Mouse (Mus musculus) liver, embryonic 12.5 days (tissue): ENCODE data around the gene Ctnnbip1. TPM values are rescaled to one million over a fixed set of nuclear protein-coding genes. Genes with fewer than 3 reads are reported as not detected.

ENCODE experiments used
- ATAC-seq: fragments of 200-750 bp; cut with Nextera tagmentation; 2 replicates; pipeline ENCODE4 v1.8.0; 2017; ENCODE audit warnings: moderate number of reproducible peaks, mild to moderate bottlenecking, moderate library complexity
- H3K27ac ChIP-seq: fragments of 300-500 bp; sonication (generic); 2 replicates; pipeline ENCODE4 v1.5.1; 2016; ENCODE audit warnings: mild to moderate bottlenecking
- H3K27me3 ChIP-seq: fragments of 300-500 bp; sonication (generic); replicated peaks from 2 replicates; pipeline ENCODE4 v1.6.1; 2016; ENCODE audit warnings: mild to moderate bottlenecking, moderate library complexity
- H3K36me3 ChIP-seq: fragments of 300-500 bp; sonication (generic); 2 replicates; pipeline ENCODE4 v1.6.1; 2016; ENCODE audit warnings: mild to moderate bottlenecking, moderate library complexity
- H3K4me1 ChIP-seq: fragments of 300-500 bp; sonication (generic); 2 replicates; pipeline ENCODE4 v1.6.1; 2016
- H3K4me2 ChIP-seq: fragments of 300-500 bp; sonication (generic); 2 replicates; pipeline ENCODE4 v1.6.1; 2016; ENCODE audit warnings: mild to moderate bottlenecking, moderate library complexity
- H3K4me3 ChIP-seq: fragments of 300-500 bp; sonication (generic); 2 replicates; pipeline ENCODE4 v1.5.1; 2016; ENCODE audit warnings: mild to moderate bottlenecking, moderate library complexity
- H3K9ac ChIP-seq: fragments of 300-500 bp; sonication (generic); 2 replicates; pipeline ENCODE4 v1.6.1; 2016; ENCODE audit warnings: mild to moderate bottlenecking, moderate library complexity
- H3K9me3 ChIP-seq: fragments of 300-500 bp; sonication (generic); replicated peaks from 2 replicates; pipeline ENCODE4 v1.6.1; 2016; ENCODE audit warnings: mild to moderate bottlenecking, moderate library complexity
- WGBS: fragments of 180-500 bp; shearing (Covaris S2); methylation state at CpG from one replicate; pipeline ENCODE4 v1.1.7; 2016; ENCODE audit not compliant: insufficient replicate concordance; 5-methylcytosine and 5-hydroxymethylcytosine counted together
- polyA plus RNA-seq: library from polyadenylated mRNA; unstranded; fragments of >200 nt; fragmentation: Nextera tagmentation; extraction: Ambion mirVana; gene quantifications from 2 replicates; pipeline ENCODE4 v1.2.1, GENCODE M21; 2016

The Ctnnbip1 gene
- polyA plus RNA-seq, 1 experiment from 2014 or later = 10.1 TPM

DNA sequence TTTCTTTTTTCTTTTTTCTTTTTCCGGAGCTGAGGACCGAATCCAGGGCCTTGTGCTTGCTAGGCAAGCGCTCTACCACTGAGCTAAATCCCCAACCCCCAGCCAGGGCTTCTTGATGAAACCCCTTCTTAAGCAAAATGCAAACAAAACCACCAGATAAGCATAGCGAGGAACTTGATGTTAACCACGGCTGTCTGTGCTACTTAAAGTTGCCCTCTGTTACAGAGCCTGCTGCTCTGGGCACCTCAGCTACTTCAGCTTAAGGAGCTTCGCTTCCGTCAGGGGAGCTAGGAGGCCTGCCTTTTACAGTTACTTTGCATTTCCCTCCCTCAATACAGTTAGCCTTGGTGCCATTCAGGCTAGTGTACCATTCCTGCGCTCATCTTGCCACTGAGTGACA, 19.1 kb upstream of the Ctnnbip1 start:
- no peak for ATAC-seq
- Histone ChIP-seq H3K36me3 (peaks cover 79% of the 10 kb centered on the region), H3K27me3 (no peaks in the 10 kb centered on the region), H3K9me3 (no peaks in the 10 kb centered on the region), H3K9ac (no peak overlapping the region), H3K4me1 (no peaks in the 10 kb centered on the region), H3K4me2 (no peak overlapping the region), H3K27ac (no peak overlapping the region), H3K4me3 (no peak overlapping the region)
- 72% methylated on average over 8 of the region's 8 CpGs for WGBS

DNA sequence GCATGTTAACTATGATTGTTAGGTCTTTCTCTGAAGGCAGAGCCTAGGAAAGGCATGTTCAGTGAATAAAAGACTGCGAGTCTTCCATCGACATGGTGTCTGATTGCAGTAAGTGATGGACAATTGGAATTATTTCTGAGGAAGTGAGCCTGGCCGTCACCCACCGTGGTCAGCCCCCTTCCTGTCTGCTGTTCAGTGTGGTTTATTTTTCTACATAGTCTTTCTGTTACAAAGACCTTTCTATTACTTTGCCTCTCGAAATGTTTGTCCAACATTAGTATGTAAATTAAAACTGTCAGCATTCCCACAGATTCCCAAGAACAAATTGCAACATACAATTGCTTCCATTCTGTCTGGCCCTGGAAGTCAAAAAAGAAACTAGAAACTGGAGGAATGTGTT, 18.2 kb upstream of the Ctnnbip1 start:
- H3K4me3 ChIP-seq = no peak overlapping the region
- no peak overlapping the region for H3K9ac ChIP-seq
- H3K27ac ChIP-seq = no peak overlapping the region
- ATAC-seq = no peak
- peaks cover 70% of the 10 kb centered on the region for H3K36me3 ChIP-seq
- 56% methylated on average over 5 of the region's 5 CpGs for WGBS
- H3K4me1 ChIP-seq = no peaks in the 10 kb centered on the region
- no peaks in the 10 kb centered on the region for H3K9me3 ChIP-seq
- no peak overlapping the region for H3K4me2 ChIP-seq
- H3K27me3 ChIP-seq = no peaks in the 10 kb centered on the region

DNA sequence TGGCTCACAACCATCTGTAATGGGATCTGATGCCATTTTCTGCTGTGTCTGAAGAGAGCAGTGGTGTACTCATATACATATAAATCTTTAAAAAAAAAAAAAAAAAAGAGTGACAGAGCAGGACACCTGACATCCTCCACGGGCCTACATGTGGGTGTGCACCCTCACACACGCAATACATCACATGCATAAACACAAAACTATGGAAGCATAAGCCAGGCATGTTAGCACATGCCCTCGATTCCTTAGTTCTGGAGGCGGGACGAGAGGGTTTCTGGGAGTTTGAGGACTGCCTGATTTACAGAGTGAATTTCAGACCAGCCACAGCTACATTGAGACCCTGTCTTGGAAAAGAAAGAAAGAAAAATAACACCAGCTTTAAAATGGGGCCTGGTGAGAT, 13.7 kb upstream of the Ctnnbip1 start:
- WGBS = 74% methylated on average over 5 of the region's 5 CpGs
- H3K9ac ChIP-seq = no peak overlapping the region
- H3K4me3 ChIP-seq = no peak overlapping the region
- no peak for ATAC-seq
- no peaks in the 10 kb centered on the region for H3K9me3 ChIP-seq
- no peak overlapping the region for H3K27ac ChIP-seq
- H3K4me2 ChIP-seq = no peak overlapping the region
- peaks cover 32% of the 10 kb centered on the region for H3K36me3 ChIP-seq
- H3K4me1 ChIP-seq = no peaks in the 10 kb centered on the region
- no peaks in the 10 kb centered on the region for H3K27me3 ChIP-seq

DNA sequence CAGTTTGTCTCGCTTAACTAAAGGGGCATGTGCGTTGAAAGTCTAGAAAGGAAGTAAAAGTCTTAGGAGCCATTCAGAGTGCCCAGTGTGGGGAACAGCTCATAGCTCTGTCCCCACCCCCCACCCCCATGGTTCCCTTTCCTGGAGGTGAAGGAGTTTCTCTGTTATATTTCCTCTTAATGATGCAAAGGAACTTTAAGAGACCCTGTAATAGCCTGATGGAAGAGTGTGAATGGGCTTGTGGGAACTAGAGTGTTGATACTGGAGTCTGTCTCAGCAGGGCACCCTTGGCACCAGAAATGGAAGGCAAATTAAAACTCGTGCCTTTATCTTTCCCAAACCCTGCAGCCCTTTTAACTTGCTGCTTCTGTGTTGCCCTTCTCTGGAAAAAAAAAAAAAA, 13.2 kb upstream of the Ctnnbip1 start:
- ATAC-seq = no peak
- Histone ChIP-seq H3K4me3 (no peak overlapping the region), H3K36me3 (peaks cover 27% of the 10 kb centered on the region), H3K27me3 (no peaks in the 10 kb centered on the region), H3K4me1 (no peaks in the 10 kb centered on the region), H3K4me2 (no peak overlapping the region), H3K27ac (no peak overlapping the region), H3K9ac (no peak overlapping the region), H3K9me3 (no peaks in the 10 kb centered on the region)
- WGBS = 16% methylated on average over 3 of the region's 3 CpGs

DNA sequence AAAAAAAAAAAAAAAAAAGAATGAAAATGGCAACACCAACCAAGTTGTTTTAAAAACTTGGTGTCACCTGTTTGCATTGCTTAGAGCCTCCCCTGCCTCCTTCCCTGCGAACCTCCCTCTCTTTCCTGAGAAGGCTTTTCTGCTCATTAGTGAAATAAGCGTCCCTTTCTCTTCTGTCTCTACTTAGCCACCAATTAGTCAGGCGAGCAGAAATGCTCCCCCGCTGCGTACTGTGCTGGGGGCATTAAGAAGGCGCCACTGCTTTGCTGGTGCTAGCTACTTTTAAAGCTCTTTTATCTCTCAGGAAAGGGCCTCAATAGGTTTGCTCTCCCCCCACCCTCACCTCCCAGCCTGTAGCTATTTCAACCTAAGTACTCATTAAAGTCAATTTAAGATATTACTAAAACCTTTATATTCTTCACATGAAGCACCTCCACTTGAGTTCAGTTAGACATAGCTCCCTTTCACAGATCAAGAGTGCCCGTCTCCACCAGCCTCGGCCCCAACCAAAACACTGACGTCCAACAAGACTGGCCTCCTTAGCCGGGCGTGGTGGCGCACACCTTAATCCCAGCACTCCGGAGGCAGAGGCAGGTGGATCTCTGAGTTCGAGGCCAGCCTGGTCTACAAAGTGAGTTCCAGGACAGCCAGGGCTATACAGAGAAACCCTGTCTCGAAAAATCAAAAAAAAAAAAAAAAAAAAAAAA, 12.6 kb upstream of the Ctnnbip1 start:
- ATAC-seq = no peak
- no peak overlapping the region for H3K4me3 ChIP-seq
- no peaks in the 10 kb centered on the region for H3K27me3 ChIP-seq
- 66% methylated on average over 15 of the region's 15 CpGs for WGBS
- H3K4me2 ChIP-seq = no peak overlapping the region
- peaks cover 22% of the 10 kb centered on the region for H3K36me3 ChIP-seq
- H3K9ac ChIP-seq = no peak overlapping the region
- no peaks in the 10 kb centered on the region for H3K4me1 ChIP-seq
- H3K27ac ChIP-seq = no peak overlapping the region
- H3K9me3 ChIP-seq = no peaks in the 10 kb centered on the region

DNA sequence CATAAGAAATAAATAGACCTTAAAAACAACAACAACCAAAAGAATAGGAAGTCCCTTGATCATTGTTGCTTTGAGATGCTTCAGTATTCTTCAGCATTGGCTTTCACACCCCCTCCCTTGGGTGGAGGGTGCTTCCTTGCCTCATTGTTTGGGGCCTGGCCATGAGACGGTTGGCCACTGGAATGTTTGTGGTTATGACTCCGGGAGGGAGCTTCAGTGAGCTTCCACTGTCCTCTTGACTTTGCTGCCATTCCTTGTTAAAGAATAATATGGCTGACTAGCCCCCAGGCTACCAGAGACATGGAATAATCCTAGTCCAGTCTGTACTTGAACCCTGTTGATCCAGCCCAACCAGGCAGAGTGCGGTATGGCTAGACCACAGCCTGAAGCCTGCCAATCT, 11.1 kb upstream of the Ctnnbip1 start:
- Histone ChIP-seq H3K9ac (no peak overlapping the region), H3K4me2 (no peak overlapping the region), H3K36me3 (peaks cover 8% of the 10 kb centered on the region; the same call in 1 of the 2 replicates), H3K27me3 (no peaks in the 10 kb centered on the region), H3K4me3 (no peak overlapping the region), H3K9me3 (no peaks in the 10 kb centered on the region), H3K27ac (no peak overlapping the region), H3K4me1 (0 out of 2 replicates have a peak, but pooled peaks cover 2% of the 10 kb centered on the region)
- 40% methylated on average over 3 of the region's 3 CpGs for WGBS
- no peak for ATAC-seq

DNA sequence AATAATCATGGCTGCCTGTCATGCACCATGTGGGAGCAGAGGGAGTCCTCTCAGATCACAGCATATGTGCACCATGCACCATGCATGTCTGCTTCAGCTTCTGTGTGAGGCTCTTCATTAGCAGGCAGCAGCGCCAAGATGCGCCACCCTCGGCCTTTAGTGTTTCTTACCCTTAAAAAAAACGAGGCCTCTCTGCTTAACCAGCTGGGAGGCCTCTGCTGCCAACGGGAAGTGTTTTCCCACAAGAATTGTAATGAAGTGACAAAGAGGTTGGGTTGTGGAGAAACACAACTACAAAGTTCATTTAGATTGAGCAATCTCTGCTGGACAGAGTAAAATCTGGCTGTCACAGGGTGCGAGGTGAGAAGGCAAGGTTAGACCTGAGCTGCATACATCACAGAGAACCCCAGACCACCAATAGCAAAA, 6.8 kb upstream of the Ctnnbip1 start:
- peak; percentile 24; the same call in 1 of the 2 replicates for ATAC-seq
- WGBS = 48% methylated on average over 6 of the region's 6 CpGs
- no peaks in the 10 kb centered on the region for H3K27me3 ChIP-seq

DNA sequence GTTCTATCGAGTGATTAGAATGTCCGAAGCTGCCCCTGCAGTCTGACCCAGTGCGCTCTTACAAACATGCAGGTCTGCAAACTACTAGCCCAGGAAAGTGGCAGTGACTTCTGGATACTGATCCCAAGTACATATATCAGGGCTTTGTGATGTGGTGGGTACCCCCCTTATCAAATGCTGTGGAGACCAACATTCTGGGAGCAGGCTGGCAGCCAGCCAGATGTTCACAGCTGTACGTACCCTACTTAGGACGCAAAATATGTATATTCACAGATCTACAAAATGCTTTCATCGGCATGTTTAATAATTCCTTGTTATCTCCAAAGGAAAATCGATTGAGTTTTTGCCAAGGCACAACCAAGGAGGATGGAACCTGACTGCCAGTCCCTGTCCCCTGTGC, 6.0 kb upstream of the Ctnnbip1 start:
- no peaks in the 10 kb centered on the region for H3K9me3 ChIP-seq
- H3K4me2 ChIP-seq = no peak overlapping the region
- WGBS = 75% methylated on average over 7 of the region's 7 CpGs
- 0 out of 2 replicates have a peak, but pooled peaks cover 3% of the 10 kb centered on the region for H3K4me1 ChIP-seq
- ATAC-seq = no peak
- no peak overlapping the region for H3K27ac ChIP-seq
- H3K36me3 ChIP-seq = no peaks in the 10 kb centered on the region
- H3K27me3 ChIP-seq = no peaks in the 10 kb centered on the region
- no peak overlapping the region for H3K4me3 ChIP-seq
- H3K9ac ChIP-seq = no peak overlapping the region

More for the DNA sequence above, 6.8 kb upstream of the Ctnnbip1 start:
- Histone ChIP-seq H3K36me3 (no peaks in the 10 kb centered on the region), H3K27ac (no peak overlapping the region), H3K4me3 (no peak overlapping the region), H3K4me1 (0 out of 2 replicates have a peak, but pooled peaks cover 2% of the 10 kb centered on the region), H3K4me2 (no peak overlapping the region), H3K9ac (no peak overlapping the region), H3K9me3 (no peaks in the 10 kb centered on the region)

DNA sequence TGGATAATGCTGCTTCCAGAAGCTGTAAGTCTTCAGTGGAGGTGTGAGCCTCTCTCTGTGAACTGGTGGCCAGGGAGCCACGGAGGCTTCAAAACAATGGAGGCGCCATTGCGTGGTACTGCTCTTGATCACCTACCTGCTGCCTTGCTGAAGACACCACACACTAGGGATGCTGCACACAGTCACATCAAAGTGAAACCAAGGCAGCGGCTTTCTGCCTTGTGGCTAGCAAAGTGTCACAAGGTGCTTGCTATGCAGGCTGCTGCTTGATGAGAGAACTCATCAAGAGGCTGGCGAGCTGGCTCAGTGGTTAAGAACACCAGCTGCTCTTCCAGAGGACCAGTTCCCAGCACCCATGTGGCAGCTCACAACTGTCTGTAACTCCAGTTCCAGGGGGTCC, 2.3 kb upstream of the Ctnnbip1 start:
- no peak overlapping the region for H3K4me2 ChIP-seq
- H3K4me3 ChIP-seq = no peak overlapping the region
- ATAC-seq = no peak
- H3K36me3 ChIP-seq = no peaks in the 10 kb centered on the region
- H3K9ac ChIP-seq = no peak overlapping the region
- peaks cover 26% of the 10 kb centered on the region for H3K4me1 ChIP-seq
- H3K27ac ChIP-seq = no peak overlapping the region
- 84% methylated on average over 5 of the region's 5 CpGs for WGBS
- no peaks in the 10 kb centered on the region for H3K9me3 ChIP-seq
- peaks cover 10% of the 10 kb centered on the region; the same call in 1 of the 2 replicates for H3K27me3 ChIP-seq

DNA sequence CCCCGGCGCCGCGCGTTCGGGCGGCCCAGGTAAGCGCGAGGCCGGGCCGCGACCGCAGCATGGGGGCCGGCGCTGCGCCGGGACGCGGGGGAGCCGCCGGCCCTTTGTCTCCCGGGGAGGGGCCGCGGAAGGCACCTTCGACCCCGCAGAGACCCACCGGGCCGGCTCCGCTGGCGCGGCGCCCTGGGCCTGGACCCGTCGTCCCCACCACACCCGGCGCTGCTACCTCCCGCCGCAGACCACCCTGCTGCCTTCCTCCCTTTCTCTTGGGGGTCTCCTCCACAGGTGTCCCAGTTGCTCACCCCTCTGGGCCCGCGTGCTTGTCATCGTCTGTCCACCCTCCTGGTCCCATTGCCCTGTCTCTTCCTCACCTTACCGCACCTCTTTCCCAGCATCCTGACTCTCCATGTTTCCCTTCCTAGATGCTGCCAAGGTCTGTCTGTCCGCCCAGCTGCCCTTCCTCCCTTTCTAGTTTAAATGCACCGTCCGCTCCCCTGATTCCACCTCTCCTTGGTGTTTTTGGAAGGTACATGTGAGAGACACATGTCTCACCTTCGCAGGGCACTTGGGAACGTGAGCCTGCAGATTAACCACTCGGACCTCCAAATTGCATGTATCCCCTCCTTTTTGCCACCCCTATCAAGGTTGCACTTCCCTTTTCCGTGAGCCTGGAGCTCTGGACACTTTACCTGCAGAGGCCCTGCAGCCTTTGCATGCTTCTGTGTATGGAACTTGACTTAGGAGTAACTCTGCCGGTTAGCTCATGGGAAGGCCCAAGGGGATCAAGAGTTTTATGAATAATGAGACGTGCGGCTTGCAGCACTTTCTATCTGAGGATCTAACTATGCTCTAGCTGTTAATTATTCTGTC, 550 bp downstream of the Ctnnbip1 start:
- 5% methylated on average over 51 of the region's 52 CpGs for WGBS

DNA sequence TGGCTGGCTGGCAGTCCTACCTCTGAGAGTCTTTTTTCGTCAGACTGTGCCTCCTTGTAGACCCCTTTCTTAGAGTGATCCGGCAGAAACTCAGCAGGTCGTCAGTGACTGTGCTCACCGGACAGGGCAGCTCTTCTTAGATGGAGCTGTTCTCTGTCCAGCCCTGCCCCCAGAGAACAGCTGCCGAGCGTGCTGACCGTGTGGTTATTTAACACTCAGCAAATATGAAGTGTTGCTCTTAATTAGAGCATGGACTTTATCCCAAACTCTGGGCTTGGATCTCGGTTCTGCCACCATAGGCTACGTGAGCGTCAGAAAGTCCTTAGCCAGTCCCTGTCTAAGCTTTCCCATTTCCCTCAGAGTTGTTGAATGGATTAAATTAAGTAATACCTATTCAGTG, 3.2 kb downstream of the Ctnnbip1 start:
- H3K27ac ChIP-seq = no peak overlapping the region
- no peak overlapping the region for H3K9ac ChIP-seq
- H3K36me3 ChIP-seq = no peaks in the 10 kb centered on the region
- no peak overlapping the region for H3K4me2 ChIP-seq
- WGBS = 68% methylated on average over 10 of the region's 10 CpGs
- no peak for ATAC-seq
- peaks cover 10% of the 10 kb centered on the region; the same call in 1 of the 2 replicates for H3K27me3 ChIP-seq
- H3K4me3 ChIP-seq = no peak overlapping the region
- peaks cover 30% of the 10 kb centered on the region for H3K4me1 ChIP-seq
- H3K9me3 ChIP-seq = no peaks in the 10 kb centered on the region

More for the DNA sequence above, 550 bp downstream of the Ctnnbip1 start:
- Histone ChIP-seq H3K36me3 (no peaks in the 10 kb centered on the region), H3K4me3 (peak overlapping the region; percentile 69), H3K4me2 (peak overlapping the region; percentile 97), H3K9ac (peak overlapping the region; percentile 80), H3K27me3 (peaks cover 10% of the 10 kb centered on the region; the same call in 1 of the 2 replicates), H3K27ac (peak overlapping the region; percentile 39; the same call in 1 of the 2 replicates), H3K4me1 (peaks cover 23% of the 10 kb centered on the region), H3K9me3 (no peaks in the 10 kb centered on the region)
- no peak; the same call in 1 of the 2 replicates for ATAC-seq

DNA sequence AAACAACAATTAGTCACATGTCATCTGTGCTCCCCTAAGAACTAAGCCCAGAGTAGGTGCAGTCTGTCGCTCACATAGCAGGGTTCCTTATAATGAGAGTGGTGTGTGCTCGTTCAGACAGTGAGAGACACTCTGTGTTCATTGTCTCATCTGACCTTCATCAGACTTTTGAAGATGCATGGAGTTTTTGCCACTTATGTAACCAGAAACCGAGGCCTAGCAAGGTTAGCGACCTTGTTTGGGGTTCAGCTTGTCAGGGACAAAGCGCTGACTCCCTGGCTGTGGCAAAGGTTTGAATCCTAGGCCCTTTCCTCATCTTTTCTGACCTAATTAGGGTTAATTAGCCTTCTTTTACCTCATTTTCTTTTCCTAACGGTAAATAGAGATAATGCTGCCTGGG, 5.9 kb downstream of the Ctnnbip1 start:
- H3K9ac ChIP-seq = no peak overlapping the region
- H3K9me3 ChIP-seq = no peaks in the 10 kb centered on the region
- H3K4me1 ChIP-seq = peaks cover 11% of the 10 kb centered on the region
- H3K36me3 ChIP-seq = no peaks in the 10 kb centered on the region
- no peak overlapping the region for H3K27ac ChIP-seq
- WGBS = 76% methylated on average over 6 of the region's 6 CpGs
- H3K4me3 ChIP-seq = no peak overlapping the region
- peaks cover 7% of the 10 kb centered on the region; the same call in 1 of the 2 replicates for H3K27me3 ChIP-seq
- no peak for ATAC-seq
- no peak overlapping the region for H3K4me2 ChIP-seq
